Mouse (Mus musculus) cerebellum, adult 8-10 months (tissue): ENCODE results near the gene Zc3h12c.
"Not testable (repeated sequence)": the region's sequence is repeated elsewhere in the genome, so short reads cannot be mapped to it uniquely, and the experiment has no call there.

ENCODE experiments used
- DNase-seq: peaks from one replicate; pipeline ENCODE4 v3.0.0; 2022

The Zc3h12c gene

DNA sequence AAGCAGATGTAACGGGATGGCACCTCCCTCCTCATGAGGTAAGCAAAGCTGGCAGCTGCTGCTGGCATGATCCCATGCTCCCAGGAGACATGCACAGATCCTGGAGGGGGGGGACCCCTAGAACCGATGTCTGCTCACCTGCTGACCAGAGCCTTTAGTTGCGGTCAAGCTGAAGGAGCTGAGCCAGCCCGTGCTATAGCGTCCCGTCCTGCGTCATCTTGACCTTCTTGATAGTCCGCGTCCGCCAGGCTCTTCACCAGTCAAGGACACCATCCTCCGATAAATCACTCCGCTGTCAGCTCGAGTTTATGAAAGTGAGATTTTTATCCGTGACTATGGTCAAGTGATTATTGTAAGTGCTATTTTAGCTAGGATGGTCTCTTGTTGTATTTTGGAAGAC lies 67.9 kb downstream of the Zc3h12c start:
- DNase-seq = no peak

DNA sequence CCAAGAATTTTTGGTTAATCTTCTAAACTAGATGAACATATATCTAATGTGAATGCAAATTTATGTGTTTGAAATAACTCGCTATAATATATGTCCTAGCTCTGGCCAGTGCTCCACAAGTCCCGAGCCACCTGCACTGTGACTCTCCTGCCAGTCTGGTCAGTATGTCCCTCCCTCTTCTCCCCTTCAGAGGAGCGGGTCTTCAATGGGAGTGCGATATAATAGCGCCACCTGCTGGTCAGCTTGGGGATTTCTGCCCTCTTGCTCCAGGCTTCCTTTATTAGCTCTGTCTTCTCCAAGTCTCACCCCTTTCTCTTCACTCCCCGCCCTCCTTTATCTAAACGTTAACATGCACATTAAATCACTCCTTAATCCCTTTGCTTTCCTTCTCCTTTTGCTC lies 69.8 kb downstream of the Zc3h12c start:
- peak; percentile 81 for DNase-seq

- no peak for DNase-seq
Observed at GRCm38 (mm10) chr9:52097386-52097785, 71.0 kb downstream of the Zc3h12c start.

DNA sequence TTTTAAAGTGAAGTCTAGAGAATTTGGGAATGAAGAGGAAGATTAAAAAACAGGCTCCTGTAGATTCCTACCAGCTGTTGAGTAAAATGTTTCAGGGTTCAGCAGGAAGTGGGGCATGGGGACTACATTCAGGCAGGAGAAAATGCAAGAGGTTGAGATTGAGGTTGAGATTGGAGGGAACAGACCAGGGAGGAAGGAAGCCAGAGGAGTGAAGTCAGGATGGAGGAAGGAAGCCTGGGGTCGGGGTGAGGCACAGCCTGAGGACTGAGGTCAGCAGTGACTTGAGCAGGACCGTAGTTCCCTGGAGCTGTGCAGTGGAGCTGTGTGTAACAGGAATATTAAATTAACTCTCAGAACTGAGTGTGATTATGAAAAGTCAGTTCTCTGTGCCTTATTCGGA lies 72.7 kb downstream of the Zc3h12c start:
- DNase-seq = no peak

DNA sequence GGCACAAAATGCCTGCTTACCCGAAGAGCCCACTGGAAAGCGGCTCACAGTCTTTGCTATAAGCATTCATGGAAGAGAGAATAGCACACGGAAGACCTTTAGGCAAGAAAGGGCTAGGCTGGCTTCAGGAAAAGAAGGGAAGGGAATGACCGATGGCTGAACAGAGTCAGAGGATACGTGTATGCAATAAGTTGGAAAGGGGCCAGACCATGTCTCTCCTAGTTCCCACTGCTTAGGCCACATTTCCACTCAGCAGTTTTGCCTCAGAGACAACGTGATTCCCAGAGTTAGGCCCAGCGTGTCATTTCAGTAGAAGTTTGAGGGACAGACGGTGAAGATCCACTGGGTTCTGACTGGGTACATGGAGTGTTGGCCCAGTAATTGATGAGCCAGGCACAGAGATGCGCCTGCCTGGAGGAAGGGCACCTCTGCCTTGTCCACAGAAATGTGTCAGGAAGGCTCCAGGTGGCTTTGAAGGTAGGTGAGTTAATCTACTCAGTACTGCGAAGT lies 73.8 kb downstream of the Zc3h12c start:
- DNase-seq = no peak

GRCm38 (mm10) chr9:52094016-52094415 lies 74.4 kb downstream of the Zc3h12c start:
- DNase-seq = no peak

DNA sequence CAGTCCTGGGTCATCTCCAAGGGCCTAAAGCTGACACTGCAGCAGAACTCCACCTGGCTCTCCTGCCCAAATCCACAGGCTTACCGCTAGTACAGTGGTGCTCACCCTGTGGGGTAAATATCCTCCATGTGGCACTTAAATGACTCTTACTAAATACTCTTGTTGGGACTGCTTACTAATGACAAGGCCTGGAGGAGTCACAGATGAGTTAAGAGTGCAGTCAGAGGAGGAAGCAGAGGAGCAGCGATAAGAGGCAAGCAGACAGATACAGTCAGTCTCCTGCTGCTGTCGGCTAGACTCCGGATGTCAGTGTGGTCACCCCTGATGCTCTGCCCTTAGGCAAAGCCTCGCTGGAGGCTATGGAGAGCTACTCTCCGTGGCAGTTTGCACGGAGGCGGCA lies 75.3 kb downstream of the Zc3h12c start:
- no peak for DNase-seq

DNA sequence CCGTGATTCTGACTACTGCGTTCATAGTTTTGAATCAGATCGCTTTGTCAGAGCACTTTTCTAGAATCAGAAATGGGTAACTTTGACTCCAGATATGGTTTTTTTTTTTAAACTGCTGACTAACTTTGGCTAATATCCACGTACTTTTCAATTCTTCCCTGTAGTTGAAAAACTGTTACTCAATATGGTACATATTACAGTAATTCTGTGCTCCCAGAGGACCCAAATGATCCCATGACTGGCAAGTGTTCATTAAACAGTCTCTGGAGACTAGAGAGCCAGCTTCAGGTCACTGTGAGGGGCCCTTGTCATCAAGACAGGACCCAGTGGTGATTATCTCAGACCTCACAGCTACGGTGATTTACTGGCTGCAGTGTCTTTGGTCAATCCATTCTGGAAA lies 76.1 kb downstream of the Zc3h12c start:
- DNase-seq = no peak

- DNase-seq = no peak
Observed at GRCm38 (mm10) chr9:52091752-52092151, 76.6 kb downstream of the Zc3h12c start.

- no peak for DNase-seq
Observed at GRCm38 (mm10) chr9:52082414-52082813, 86.0 kb downstream of the Zc3h12c start.

DNA sequence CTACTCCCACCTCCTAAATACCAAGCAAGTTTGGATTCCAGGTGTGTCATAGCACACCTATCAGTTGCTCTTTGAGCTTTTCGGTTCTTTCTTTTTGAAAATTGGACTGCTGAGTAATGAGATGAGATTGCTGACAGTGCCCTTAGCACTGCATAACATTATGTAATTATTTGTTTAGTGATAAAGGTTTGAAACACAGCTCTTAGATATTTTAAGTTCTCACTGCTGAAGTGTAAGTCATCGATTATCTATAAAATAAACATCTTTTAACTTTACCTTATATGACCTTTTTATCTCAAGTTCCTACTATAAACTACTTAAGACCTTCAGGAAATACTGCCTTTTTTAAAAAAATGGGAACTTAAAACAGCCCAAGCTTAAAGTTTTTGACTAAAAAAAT lies 86.4 kb downstream of the Zc3h12c start:
- no peak for DNase-seq

DNA sequence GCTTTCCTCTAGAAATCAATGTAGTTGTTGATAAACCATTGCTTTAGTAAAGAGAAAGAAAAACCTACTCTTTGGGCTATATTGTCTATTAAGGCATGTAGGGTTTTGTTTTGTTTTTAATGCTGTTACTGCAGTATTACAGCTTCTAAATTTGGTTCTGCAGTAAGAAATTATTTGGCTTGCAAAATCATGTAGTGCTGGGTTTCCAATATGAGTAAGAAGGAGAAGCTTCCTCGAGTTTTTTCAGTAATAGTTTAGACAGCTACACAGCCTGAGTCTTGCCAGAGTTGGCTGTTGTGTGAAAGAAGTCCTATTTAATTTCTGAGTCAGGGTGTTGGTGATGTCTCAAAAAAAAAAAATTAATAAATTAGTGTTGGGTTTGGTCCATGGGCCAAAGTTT lies 90.7 kb downstream of the Zc3h12c start:
- no peak for DNase-seq

DNA sequence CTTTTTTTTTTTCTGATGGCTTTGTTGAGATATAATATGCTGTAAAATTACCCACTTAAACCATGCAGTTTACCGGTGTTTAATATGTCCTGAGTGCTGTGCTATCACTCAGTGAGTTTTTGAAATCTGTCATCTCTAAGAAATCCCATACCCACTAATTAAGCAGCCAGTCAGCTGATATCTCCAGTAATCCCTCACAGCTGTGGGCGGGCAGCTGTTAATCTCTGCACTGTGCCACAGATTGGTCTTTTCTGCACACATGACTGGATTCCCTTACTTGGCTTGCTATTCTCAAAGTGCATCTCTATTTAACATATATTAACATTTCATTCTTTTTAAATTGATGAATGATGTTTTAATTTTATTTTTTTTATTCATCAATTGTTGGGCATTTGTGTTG lies 92.3 kb downstream of the Zc3h12c start:
- DNase-seq = no peak

DNA sequence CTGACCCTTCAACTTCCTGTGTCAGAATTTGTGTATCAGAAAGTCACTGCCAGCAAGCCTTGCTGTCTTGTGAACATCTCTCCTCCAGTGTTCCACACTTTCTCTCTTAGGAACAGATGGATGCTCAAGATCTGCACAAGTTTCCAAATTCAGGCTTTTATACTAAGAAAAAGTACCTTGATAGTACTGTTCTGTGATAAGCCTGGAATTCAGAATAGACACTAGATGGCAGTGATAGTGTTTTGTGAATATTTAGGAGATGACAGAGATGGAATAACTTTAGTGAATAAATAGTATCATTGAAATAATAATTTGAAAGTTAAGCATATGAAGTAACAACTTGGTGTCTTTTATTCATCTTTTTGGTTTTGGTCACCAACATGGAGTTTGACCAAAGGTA lies 96.2 kb downstream of the Zc3h12c start:
- no peak for DNase-seq

DNA sequence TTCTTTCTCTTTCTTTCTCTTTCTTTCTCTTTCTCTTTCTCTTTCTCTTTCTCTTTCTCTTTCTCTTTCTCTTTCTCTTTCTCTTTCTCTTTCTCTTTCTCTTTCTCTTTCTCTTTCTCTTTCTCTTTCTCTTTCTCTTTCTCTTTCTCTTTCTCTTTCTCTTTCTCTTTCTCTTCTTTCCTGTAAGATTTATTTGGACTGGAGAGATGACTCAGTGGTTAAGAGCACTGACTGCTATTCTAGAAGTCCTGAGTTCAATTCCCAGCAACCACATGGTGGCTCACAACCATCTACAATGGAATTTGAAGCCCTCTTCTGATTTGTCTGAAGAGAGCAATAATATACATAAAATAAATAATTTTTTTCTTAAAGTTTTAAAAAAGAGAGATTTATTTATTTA lies 97.0 kb downstream of the Zc3h12c start:
- not testable (repeated sequence) for DNase-seq

- no peak for DNase-seq
Observed at GRCm38 (mm10) chr9:52070052-52070451, 98.3 kb downstream of the Zc3h12c start.
